Mouse (Mus musculus) spleen, adult 2 months (tissue): ENCODE measurements around the gene Rpl13a. TPM values are rescaled to one million over a fixed set of nuclear protein-coding genes. Genes with fewer than 3 reads are reported as not detected.
"Not testable (repeated sequence)": the region's sequence is repeated elsewhere in the genome, so short reads cannot be mapped to it uniquely, and the experiment has no call there.

Source experiments
- DNase-seq, 2 experiments: peaks; one replicate each; pipeline versions ENCODE4 v3.0.0 to v3.0.0-alpha.2; 2012 to 2021; ENCODE audit warnings: low spot score in 2 of 2, low read depth in 1 of 2
- H3K27ac ChIP-seq: fragments of 200-500 bp; 2 replicates; pipeline ENCODE4 v1.5.1; 2012; ENCODE audit warnings: low read length, inconsistent platforms; ENCODE audit not compliant: insufficient read depth
- H3K27me3 ChIP-seq: fragments of 200-500 bp; 2 replicates; pipeline ENCODE4 v1.6.1; 2012; ENCODE audit warnings: mild to moderate bottlenecking, moderate library complexity, low read length, inconsistent platforms; ENCODE audit not compliant: control insufficient read depth, insufficient read depth
- H3K36me3 ChIP-seq: fragments of 200-500 bp; 2 replicates; pipeline ENCODE4 v1.6.1; 2012; ENCODE audit warnings: mild to moderate bottlenecking, low read length, inconsistent platforms; ENCODE audit not compliant: control insufficient read depth, insufficient read depth
- H3K4me1 ChIP-seq: fragments of 200-500 bp; 2 replicates; pipeline ENCODE4 v1.6.1; 2011; ENCODE audit warnings: inconsistent platforms; ENCODE audit not compliant: control insufficient read depth, insufficient read depth, insufficient read length
- H3K4me3 ChIP-seq: fragments of 200-500 bp; 2 replicates; pipeline ENCODE4 v1.5.1; 2011; ENCODE audit warnings: mild to moderate bottlenecking, inconsistent platforms; ENCODE audit not compliant: insufficient read depth, insufficient read length; ENCODE audit errors: extremely low read depth
- CTCF ChIP-seq: fragments of 200-500 bp; IDR thresholded peaks from 2 replicates; pipeline ENCODE4 v1.5.1; 2011; ENCODE audit warnings: mild to moderate bottlenecking, inconsistent platforms; ENCODE audit not compliant: insufficient read depth, insufficient read length, insufficient replicate concordance; ENCODE audit errors: extremely low read depth
- POLR2A ChIP-seq: fragments of 200-500 bp; IDR thresholded peaks from 2 replicates; pipeline ENCODE4 v1.6.1; 2011; ENCODE audit warnings: low read depth, low read length, inconsistent platforms
- WGBS: fragments of 180-500 bp; shearing (Covaris S2); methylation state at CpG from one replicate; pipeline ENCODE4 v1.1.7; 2018; 5-methylcytosine and 5-hydroxymethylcytosine counted together
- polyA plus RNA-seq: library from polyadenylated mRNA; depleted of rRNA; stranded (reverse); fragments of >200 nt; gene quantifications from 2 replicates; pipeline ENCODE4 v1.2.3, GENCODE M21; 2012; rRNA removed

The Rpl13a gene
- polyA plus RNA-seq, result 1,860 and 2,797 TPM in 2 replicates

- Histone ChIP-seq H3K4me1 (peaks cover 3% of the 10 kb centered on the region; the same call in 1 of the 2 replicates), H3K27me3 (no peaks in the 10 kb centered on the region), H3K27ac (peak within 1 kb of the TSS; percentile 88), H3K4me3 (peak within 1 kb of the TSS; percentile 91), H3K36me3 (peaks cover 29% of the 10 kb centered on the region)
- peak; percentile 97 to 99 for DNase-seq
- WGBS, result under 1% methylated on average over 47 of the region's 48 CpGs
- TF ChIP-seq CTCF (peak; percentile 79; the same call in 1 of the 2 replicates), POLR2A (peak; percentile 97)
Measured at GRCm38 (mm10) chr7:45128624-45129246, at the start of gene Rpl13a. Gene Rpl13a (minus strand): TSS chr7:45128761.

GRCm38 (mm10) chr7:45176356-45176755, 47.8 kb upstream of the Rpl13a start:
- H3K36me3 ChIP-seq, result no peaks in the 10 kb centered on the region
- 5% methylated on average over 31 of the region's 31 CpGs for WGBS
- H3K27ac ChIP-seq, result no peak overlapping the region
- H3K4me1 ChIP-seq, result peaks cover 5% of the 10 kb centered on the region
- H3K27me3 ChIP-seq, result peaks cover 28% of the 10 kb centered on the region
- TF ChIP-seq POLR2A, result no peak
- no peak for TF ChIP-seq CTCF
- DNase-seq, result no peak
- H3K4me3 ChIP-seq, result no peak overlapping the region

- TF ChIP-seq POLR2A (no peak), CTCF (no peak)
- DNase-seq, result no peak
- Histone ChIP-seq H3K36me3 (no peaks in the 10 kb centered on the region), H3K27me3 (peaks cover 24% of the 10 kb centered on the region), H3K4me3 (no peak overlapping the region), H3K4me1 (peaks cover 5% of the 10 kb centered on the region), H3K27ac (no peak overlapping the region)
- 8% methylated on average over 23 of the region's 23 CpGs for WGBS
Measured at GRCm38 (mm10) chr7:45175929-45176328, 47.4 kb upstream of the Rpl13a start.

GRCm38 (mm10) chr7:45175398-45175797, 46.8 kb upstream of the Rpl13a start:
- no peak overlapping the region for H3K4me3 ChIP-seq
- no peak for DNase-seq
- peaks cover 5% of the 10 kb centered on the region for H3K4me1 ChIP-seq
- TF ChIP-seq POLR2A (no peak), CTCF (no peak)
- H3K27ac ChIP-seq, result no peak overlapping the region
- peaks cover 22% of the 10 kb centered on the region for H3K27me3 ChIP-seq
- no peaks in the 10 kb centered on the region for H3K36me3 ChIP-seq
- 2% methylated on average over 13 of the region's 13 CpGs for WGBS

GRCm38 (mm10) chr7:45174567-45175280, 46.2 kb upstream of the Rpl13a start:
- no peak for TF ChIP-seq CTCF
- no peak for TF ChIP-seq POLR2A
- DNase-seq, result no peak
- WGBS, result 7% methylated on average over 29 of the region's 29 CpGs
- H3K27ac ChIP-seq, result no peak overlapping the region
- H3K36me3 ChIP-seq, result no peaks in the 10 kb centered on the region
- no peak overlapping the region for H3K4me3 ChIP-seq
- peaks cover 22% of the 10 kb centered on the region for H3K27me3 ChIP-seq
- peaks cover 5% of the 10 kb centered on the region for H3K4me1 ChIP-seq

- DNase-seq, result peak in 1 of 2 experiments; percentile 34
- 62% methylated on average over 1 of the region's 1 CpGs for WGBS
- not testable (repeated sequence) for H3K4me3 ChIP-seq, H3K36me3 ChIP-seq, H3K27ac ChIP-seq, H3K4me1 ChIP-seq
- peaks cover 26% of the 10 kb centered on the region for H3K27me3 ChIP-seq
- peak; percentile 11; the same call in 1 of the 2 replicates for TF ChIP-seq CTCF
Measured at GRCm38 (mm10) chr7:45173772-45174171, 45.2 kb upstream of the Rpl13a start.

GRCm38 (mm10) chr7:45172974-45173373, 44.4 kb upstream of the Rpl13a start:
- H3K27me3 ChIP-seq, result peaks cover 32% of the 10 kb centered on the region
- WGBS, result 63% methylated on average over 7 of the region's 7 CpGs
- no peaks in the 10 kb centered on the region for H3K36me3 ChIP-seq
- H3K4me1 ChIP-seq, result peaks cover 5% of the 10 kb centered on the region
- TF ChIP-seq CTCF, result peak; percentile 42; the same call in 1 of the 2 replicates
- TF ChIP-seq POLR2A, result no peak
- H3K4me3 ChIP-seq, result no peak overlapping the region
- H3K27ac ChIP-seq, result no peak overlapping the region
- DNase-seq, result no peak
